ENCODE assay signal across 14 mouse cellular contexts in genomic region chr15:77204951-77205350, GRCm38 (mm10).
DNase-seq lines count a peak whose midpoint lies in the region; ATAC-seq and TF ChIP-seq lines count a peak whose summit lies in the region.
"Had no signal": no experiment of that assay in that cellular context is flagged by ENCODE, and none has a peak within 500 bp of the region (broad histone marks: within the 10 kb centered on the region; RNA-seq: fewer than 3 reads in every experiment).

No protein-coding gene starts in this region.

- ATAC-seq in cerebellum, adult (ENCODE audit: insufficient number of reproducible peaks, low FRiP score, low TSS enrichment): peak; percentile 64; the same call in 1 of the 2 replicates
- no peak for ATAC-seq in intestine, embryonic 16.5 days
- ATAC-seq in intestine, postnatal 0 days: no peak
- ATAC-seq in liver, postnatal 0 days: no peak
- ATAC-seq in neural tube, embryonic 15.5 days (ENCODE audit: low FRiP score): no peak
- ATAC-seq: forebrain, embryonic 13.5 days; hindbrain, embryonic 16.5 days had no signal

- DNase-seq in cerebellum, postnatal 4 days (ENCODE audit: low spot score in 2 of 2): no peak
- peak; percentile 68 for DNase-seq in cerebellum, adult 9-11 months
- DNase-seq in liver, postnatal 0 days: no peak
- DNase-seq in gastrocnemius, postnatal 25 days: no peak
- DNase-seq: gastrocnemius, postnatal 10 days; kidney, adult 9 months; lung, adult 18-20 months had no signal

- H3K27me3 ChIP-seq in intestine, embryonic 16.5 days (replicated peaks; ENCODE audit: control insufficient read depth, insufficient read depth, low read length): no peaks in the 10 kb centered on the region
- no peaks in the 10 kb centered on the region for H3K27me3 ChIP-seq in intestine, postnatal 0 days (replicated peaks; ENCODE audit: control insufficient read depth, insufficient read depth, low read length)
- no peaks in the 10 kb centered on the region for H3K27me3 ChIP-seq in liver, postnatal 0 days (ENCODE audit: insufficient read depth, low read length)
- H3K27me3 ChIP-seq in neural tube, embryonic 15.5 days (replicated peaks): no peaks in the 10 kb centered on the region
- H3K27me3 ChIP-seq: embryonic facial prominence, embryonic 12.5 days; forebrain, embryonic 13.5 days had no signal

- peak overlapping the region; percentile 92 for H3K27ac ChIP-seq in intestine, embryonic 16.5 days (ENCODE audit: low read length)
- no peak overlapping the region for H3K27ac ChIP-seq in intestine, postnatal 0 days (ENCODE audit: low read depth, low read length)
- peak overlapping the region; percentile 71 for H3K27ac ChIP-seq in liver, postnatal 0 days (ENCODE audit: low read depth)
- H3K27ac ChIP-seq in neural tube, embryonic 15.5 days (replicated peaks): no peak overlapping the region
- H3K27ac ChIP-seq: embryonic facial prominence, embryonic 12.5 days; forebrain, embryonic 13.5 days had no signal

- H3K9me3 ChIP-seq in intestine, embryonic 16.5 days (ENCODE audit: control insufficient read depth, low read length): no peaks in the 10 kb centered on the region
- H3K9me3 ChIP-seq in intestine, postnatal 0 days (ENCODE audit: control insufficient read depth): no peaks in the 10 kb centered on the region
- no peaks in the 10 kb centered on the region for H3K9me3 ChIP-seq in liver, postnatal 0 days (ENCODE audit: low read length)
- H3K9me3 ChIP-seq in neural tube, embryonic 15.5 days (replicated peaks): no peaks in the 10 kb centered on the region
- H3K9me3 ChIP-seq: embryonic facial prominence, embryonic 12.5 days; forebrain, embryonic 13.5 days had no signal

- H3K36me3 ChIP-seq in intestine, embryonic 16.5 days (ENCODE audit: control insufficient read depth, insufficient read depth, low read length): no peaks in the 10 kb centered on the region
- H3K36me3 ChIP-seq in intestine, postnatal 0 days (ENCODE audit: control insufficient read depth, insufficient read depth): no peaks in the 10 kb centered on the region
- no peaks in the 10 kb centered on the region for H3K36me3 ChIP-seq in liver, postnatal 0 days (replicated peaks; ENCODE audit: insufficient read depth, low read length)
- no peaks in the 10 kb centered on the region for H3K36me3 ChIP-seq in neural tube, embryonic 15.5 days
- H3K36me3 ChIP-seq: embryonic facial prominence, embryonic 12.5 days had no signal

- TF ChIP-seq EP300 in liver, postnatal 0 days (IDR thresholded peaks at IDR 0.05; ENCODE audit: low read depth): no peak

- no peak for TF ChIP-seq CTCF in intestine, postnatal 0 days (IDR thresholded peaks at IDR 0.05; ENCODE audit: low read depth)
- TF ChIP-seq CTCF in liver, postnatal 0 days (IDR thresholded peaks at IDR 0.05; ENCODE audit: low read depth): no peak

- peaks cover 40% of the 10 kb centered on the region for H3K4me1 ChIP-seq in intestine, embryonic 16.5 days (ENCODE audit: control insufficient read depth, insufficient read depth, low read length)
- H3K4me1 ChIP-seq in intestine, postnatal 0 days (replicated peaks; ENCODE audit: control insufficient read depth, insufficient read depth, low read length): peaks cover 14% of the 10 kb centered on the region
- peaks cover 15% of the 10 kb centered on the region for H3K4me1 ChIP-seq in liver, postnatal 0 days (ENCODE audit: insufficient read depth)
- peaks cover 25% of the 10 kb centered on the region for H3K4me1 ChIP-seq in neural tube, embryonic 15.5 days

- no peak overlapping the region for H3K9ac ChIP-seq in intestine, embryonic 16.5 days (ENCODE audit: low read depth, low read length)
- no peak overlapping the region for H3K9ac ChIP-seq in intestine, postnatal 0 days (ENCODE audit: low read depth, low read length)
- no peak overlapping the region for H3K9ac ChIP-seq in liver, postnatal 0 days (replicated peaks)
- H3K9ac ChIP-seq in neural tube, embryonic 15.5 days (replicated peaks): no peak overlapping the region
- H3K9ac ChIP-seq: embryonic facial prominence, embryonic 12.5 days; forebrain, embryonic 13.5 days had no signal

- H3K4me3 ChIP-seq in intestine, embryonic 16.5 days (ENCODE audit: low read length): no peak overlapping the region
- H3K4me3 ChIP-seq in intestine, postnatal 0 days (ENCODE audit: low read depth, low read length): no peak overlapping the region
- no peak overlapping the region for H3K4me3 ChIP-seq in liver, postnatal 0 days (ENCODE audit: low read depth, low read length)
- no peak overlapping the region for H3K4me3 ChIP-seq in neural tube, embryonic 15.5 days (replicated peaks)
- H3K4me3 ChIP-seq: embryonic facial prominence, embryonic 12.5 days; forebrain, embryonic 13.5 days had no signal

- no peak overlapping the region for H3K4me2 ChIP-seq in intestine, embryonic 16.5 days (ENCODE audit: low read depth, low read length)
- no peak overlapping the region for H3K4me2 ChIP-seq in intestine, postnatal 0 days (replicated peaks; ENCODE audit: low read depth)
- no peak overlapping the region for H3K4me2 ChIP-seq in liver, postnatal 0 days (ENCODE audit: low read depth, low read length)
- no peak overlapping the region for H3K4me2 ChIP-seq in neural tube, embryonic 15.5 days
- H3K4me2 ChIP-seq: embryonic facial prominence, embryonic 12.5 days; forebrain, embryonic 13.5 days had no signal

- WGBS in intestine, embryonic 16.5 days: 63% methylated on average over 7 of the region's 7 CpGs
- WGBS in intestine, postnatal 0 days: 63% methylated on average over 7 of the region's 7 CpGs
- 61% methylated on average over 7 of the region's 7 CpGs for WGBS in liver, postnatal 0 days (ENCODE audit: insufficient replicate concordance)
- 67% methylated on average over 7 of the region's 7 CpGs for WGBS in neural tube, embryonic 15.5 days

Comparison
In these comparisons a context has a peak if more than half of its experiments do, and no peak if none do; other contexts are left out.
1. H3K27ac ChIP-seq: peak in intestine, embryonic 16.5 days (single experiment) and liver, postnatal 0 days (single experiment); none in intestine, postnatal 0 days (single experiment) and neural tube, embryonic 15.5 days (single experiment).